Mouse (Mus musculus): Measurements from ENCODE around the gene Spg11. TPM values are rescaled to one million over a fixed set of nuclear protein-coding genes. Genes with fewer than 3 reads are reported as not detected.

The Spg11 gene
- polyA plus RNA-seq, 1 experiment = 14.0 TPM

DNA sequence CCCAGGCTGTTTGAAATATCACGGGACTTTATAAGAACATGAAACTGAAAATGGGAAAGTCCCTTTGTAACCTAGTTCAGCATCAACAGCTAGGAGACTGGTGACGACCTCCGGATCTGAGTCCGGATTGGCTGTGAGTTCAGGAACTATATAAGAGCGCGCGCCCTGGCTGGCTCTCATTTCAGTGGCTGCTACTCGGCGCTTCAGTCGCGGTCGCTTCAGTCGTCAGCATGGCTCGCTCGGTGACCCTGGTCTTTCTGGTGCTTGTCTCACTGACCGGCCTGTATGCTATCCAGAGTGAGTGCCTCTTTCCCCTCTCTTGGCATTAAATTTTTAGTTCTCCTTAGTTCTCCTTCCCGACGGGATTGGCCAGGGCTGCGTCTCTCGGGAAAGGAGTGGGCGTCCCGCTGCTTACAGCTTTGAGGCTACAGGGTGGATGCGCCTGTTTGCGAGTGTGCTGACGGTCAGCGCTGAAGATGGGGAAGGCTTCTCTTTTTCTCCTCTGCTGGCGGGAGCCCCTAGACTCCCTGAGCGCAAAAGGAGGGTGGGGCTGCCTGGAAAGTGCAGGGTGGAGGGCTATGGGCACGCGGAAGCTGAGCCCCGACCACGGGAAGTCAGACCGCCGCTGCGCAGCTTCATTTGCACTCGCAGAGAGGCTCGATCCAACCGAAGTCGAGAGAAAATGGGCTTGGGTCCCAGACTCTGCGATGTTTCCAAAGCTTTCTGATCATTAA, 29.5 kb upstream of the Spg11 start, which contains the start of gene B2m:
Gene B2m, plus strand, starts transcription at position 179 of the 734 bp plus-strand sequence.
- Histone ChIP-seq H3K4me3 (ENCODE audit: control insufficient read depth, insufficient read depth, low read length) (peak within 1 kb of the TSS; percentile 99), H3K36me3 (ENCODE audit: control insufficient read depth, insufficient read depth, low read length) (peaks cover 14% of the 10 kb centered on the region), H3K27me3 (ENCODE audit: control insufficient read depth, insufficient read depth, low read length) (no peaks in the 10 kb centered on the region), H3K27ac (ENCODE audit: control insufficient read depth, insufficient read depth, low read length) (peak within 1 kb of the TSS; percentile 75), H3K4me1 (replicated peaks; ENCODE audit: control insufficient read depth, insufficient read depth, low read length) (peaks cover 13% of the 10 kb centered on the region)
- DNase-seq = peak; percentile 91
- under 1% methylated on average over 40 of the region's 40 CpGs for WGBS
- TF ChIP-seq CTCF (IDR thresholded peaks at IDR 0.05; ENCODE audit: borderline replicate concordance, control insufficient read depth, extremely low read depth, insufficient read depth, low read length, poor library complexity) (0 out of 2 replicates have a peak, but pooled peaks have one; percentile 13), POLR2A (IDR thresholded peaks at IDR 0.05; ENCODE audit: control insufficient read depth, extremely low read depth, insufficient read depth, low read length, poor library complexity) (peak; percentile 98)

DNA sequence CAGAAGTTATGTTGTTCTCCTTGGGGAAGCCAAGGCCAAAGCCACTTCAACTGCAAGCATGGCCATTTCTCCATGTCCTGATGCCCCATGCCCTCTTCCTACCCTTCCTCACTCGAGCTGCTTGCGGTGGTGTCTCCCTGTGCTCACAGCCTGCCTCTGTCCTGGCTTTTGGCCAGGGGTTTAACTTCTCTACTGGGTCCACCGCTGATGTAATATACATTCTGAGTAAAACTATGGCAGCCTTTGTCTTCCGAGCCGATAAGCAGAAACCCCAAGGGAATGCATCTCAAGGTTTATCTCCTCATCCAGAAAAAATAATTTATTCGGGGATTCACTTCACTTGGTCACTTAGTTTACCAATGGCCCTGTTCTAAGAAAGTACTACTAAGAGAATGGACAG, 28.5 kb upstream of the Spg11 start:
- Histone ChIP-seq H3K36me3 (ENCODE audit: control insufficient read depth, insufficient read depth, low read length) (peaks cover 7% of the 10 kb centered on the region), H3K27me3 (ENCODE audit: control insufficient read depth, insufficient read depth, low read length) (no peaks in the 10 kb centered on the region), H3K4me3 (ENCODE audit: control insufficient read depth, insufficient read depth, low read length) (no peak overlapping the region), H3K4me1 (replicated peaks; ENCODE audit: control insufficient read depth, insufficient read depth, low read length) (peaks cover 13% of the 10 kb centered on the region), H3K27ac (ENCODE audit: control insufficient read depth, insufficient read depth, low read length) (peak overlapping the region; percentile 8; the same call in 1 of the 2 replicates)
- TF ChIP-seq POLR2A (IDR thresholded peaks at IDR 0.05; ENCODE audit: control insufficient read depth, extremely low read depth, insufficient read depth, low read length, poor library complexity) (no peak), CTCF (IDR thresholded peaks at IDR 0.05; ENCODE audit: borderline replicate concordance, control insufficient read depth, extremely low read depth, insufficient read depth, low read length, poor library complexity) (no peak)
- WGBS = 53% methylated on average over 6 of the region's 6 CpGs
- no peak for DNase-seq

DNA sequence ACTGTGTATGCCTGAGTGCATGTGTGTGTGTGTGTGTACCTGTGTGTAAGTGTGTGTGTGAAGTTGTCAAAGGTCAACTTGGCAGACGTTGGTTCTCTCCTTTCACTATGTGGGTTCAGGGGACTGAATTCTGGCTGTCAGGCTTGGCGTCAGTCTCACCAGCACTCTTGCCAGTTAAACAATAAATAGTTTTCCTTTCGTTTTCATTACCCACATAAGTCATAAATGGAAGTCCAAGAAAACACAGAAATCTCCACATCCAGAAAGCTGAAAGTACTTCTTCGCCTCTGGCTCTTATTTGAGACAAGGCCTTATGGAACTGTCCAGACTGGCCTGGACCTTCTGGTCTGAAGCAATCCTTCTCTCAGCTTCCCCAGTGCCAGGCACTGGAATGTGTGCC, 27.6 kb upstream of the Spg11 start:
- Histone ChIP-seq H3K4me3 (ENCODE audit: control insufficient read depth, insufficient read depth, low read length) (no peak overlapping the region), H3K27me3 (ENCODE audit: control insufficient read depth, insufficient read depth, low read length) (no peaks in the 10 kb centered on the region), H3K4me1 (replicated peaks; ENCODE audit: control insufficient read depth, insufficient read depth, low read length) (peaks cover 13% of the 10 kb centered on the region), H3K36me3 (ENCODE audit: control insufficient read depth, insufficient read depth, low read length) (no peaks in the 10 kb centered on the region), H3K27ac (ENCODE audit: control insufficient read depth, insufficient read depth, low read length) (no peak overlapping the region)
- no peak for DNase-seq
- WGBS = 18% methylated on average over 4 of the region's 4 CpGs
- TF ChIP-seq POLR2A (IDR thresholded peaks at IDR 0.05; ENCODE audit: control insufficient read depth, extremely low read depth, insufficient read depth, low read length, poor library complexity) (no peak), CTCF (IDR thresholded peaks at IDR 0.05; ENCODE audit: borderline replicate concordance, control insufficient read depth, extremely low read depth, insufficient read depth, low read length, poor library complexity) (no peak)

DNA sequence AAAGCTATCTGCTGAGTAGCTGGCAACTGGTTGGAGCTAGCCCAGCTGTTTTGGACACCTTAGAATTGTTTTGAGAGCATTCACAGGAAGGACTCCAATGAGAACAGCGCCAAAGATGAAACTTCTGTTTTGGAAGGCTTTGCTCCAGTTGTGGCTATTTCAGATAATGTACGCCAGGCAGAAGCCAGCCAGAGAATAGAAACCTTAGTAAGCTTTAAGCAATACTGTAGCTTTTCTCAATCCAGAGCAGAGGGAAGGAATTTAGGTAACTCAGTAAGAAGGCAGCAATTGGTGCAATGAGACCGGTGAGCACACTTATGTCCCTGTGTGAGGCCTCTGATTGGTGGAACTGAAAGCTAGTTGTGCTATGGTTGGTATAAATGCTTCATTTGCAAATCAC, 24.9 kb upstream of the Spg11 start:
- no peak overlapping the region for H3K27ac ChIP-seq (ENCODE audit: control insufficient read depth, insufficient read depth, low read length)
- WGBS = 96% methylated on average over 3 of the region's 3 CpGs
- H3K4me3 ChIP-seq (ENCODE audit: control insufficient read depth, insufficient read depth, low read length) = no peak overlapping the region
- TF ChIP-seq POLR2A (IDR thresholded peaks at IDR 0.05; ENCODE audit: control insufficient read depth, extremely low read depth, insufficient read depth, low read length, poor library complexity) (no peak), CTCF (IDR thresholded peaks at IDR 0.05; ENCODE audit: borderline replicate concordance, control insufficient read depth, extremely low read depth, insufficient read depth, low read length, poor library complexity) (no peak)
- H3K36me3 ChIP-seq (ENCODE audit: control insufficient read depth, insufficient read depth, low read length) = no peaks in the 10 kb centered on the region
- no peaks in the 10 kb centered on the region for H3K27me3 ChIP-seq (ENCODE audit: control insufficient read depth, insufficient read depth, low read length)
- no peak for DNase-seq
- H3K4me1 ChIP-seq (replicated peaks; ENCODE audit: control insufficient read depth, insufficient read depth, low read length) = peaks cover 3% of the 10 kb centered on the region

DNA sequence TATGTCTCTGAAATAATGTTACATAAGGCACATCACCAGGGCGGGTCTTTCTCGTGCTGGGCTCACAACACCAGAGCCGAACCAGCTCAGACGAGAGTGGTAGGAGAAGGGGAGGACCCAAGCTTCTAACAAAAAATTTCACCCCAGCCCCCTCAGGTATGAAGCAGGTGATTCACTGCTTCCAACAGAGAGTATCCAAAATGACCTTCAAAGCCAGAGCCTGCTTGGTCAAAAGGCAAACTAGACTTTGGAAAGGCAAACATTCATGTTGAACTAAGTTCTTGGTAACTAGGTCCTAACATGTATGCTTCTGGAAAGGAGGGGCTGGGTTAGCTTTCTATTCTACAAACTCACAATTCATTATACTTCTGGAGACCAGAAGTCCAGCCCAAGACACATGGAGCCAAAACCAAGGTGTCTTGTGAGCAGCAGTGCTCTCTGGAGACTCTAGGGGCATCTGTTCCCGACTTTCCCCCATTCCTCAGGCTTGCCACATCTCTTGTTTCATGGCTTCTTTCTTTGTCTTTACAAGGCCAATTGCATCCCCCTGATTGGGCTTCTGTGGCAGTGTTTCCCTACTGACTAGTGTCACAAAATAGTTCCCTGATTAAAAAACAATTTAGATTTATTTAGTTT, 23.3 kb upstream of the Spg11 start:
- Histone ChIP-seq H3K27ac (ENCODE audit: control insufficient read depth, insufficient read depth, low read length) (no peak overlapping the region), H3K4me1 (replicated peaks; ENCODE audit: control insufficient read depth, insufficient read depth, low read length) (no peaks in the 10 kb centered on the region), H3K36me3 (ENCODE audit: control insufficient read depth, insufficient read depth, low read length) (no peaks in the 10 kb centered on the region), H3K27me3 (ENCODE audit: control insufficient read depth, insufficient read depth, low read length) (no peaks in the 10 kb centered on the region), H3K4me3 (ENCODE audit: control insufficient read depth, insufficient read depth, low read length) (no peak overlapping the region)
- no peak for TF ChIP-seq CTCF (IDR thresholded peaks at IDR 0.05; ENCODE audit: borderline replicate concordance, control insufficient read depth, extremely low read depth, insufficient read depth, low read length, poor library complexity)
- 81% methylated on average over 5 of the region's 5 CpGs for WGBS
- DNase-seq = no peak

DNA sequence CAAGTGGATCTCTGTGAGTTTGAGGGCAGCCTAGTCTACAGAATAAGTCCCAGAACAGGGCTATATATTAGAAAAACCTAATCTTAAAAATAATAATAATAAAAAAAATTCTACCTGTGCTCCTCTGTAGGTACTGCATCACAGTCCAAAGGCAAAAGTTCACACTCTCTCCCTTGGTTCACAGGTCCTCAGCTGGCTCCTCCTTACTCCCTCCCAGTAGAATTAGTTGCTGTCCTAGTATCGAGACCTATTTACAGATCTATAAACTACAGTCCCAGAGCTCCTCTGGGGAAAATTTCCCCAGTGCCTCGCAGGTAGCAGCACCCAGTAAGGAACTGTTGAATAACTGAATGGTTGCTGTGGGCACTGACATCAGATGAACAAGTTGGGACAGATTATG, 22.6 kb upstream of the Spg11 start:
- DNase-seq = no peak
- TF ChIP-seq POLR2A (IDR thresholded peaks at IDR 0.05; ENCODE audit: control insufficient read depth, extremely low read depth, insufficient read depth, low read length, poor library complexity) (no peak), CTCF (IDR thresholded peaks at IDR 0.05; ENCODE audit: borderline replicate concordance, control insufficient read depth, extremely low read depth, insufficient read depth, low read length, poor library complexity) (no peak)

More for the DNA sequence above, 22.6 kb upstream of the Spg11 start:
- H3K4me1 ChIP-seq (replicated peaks; ENCODE audit: control insufficient read depth, insufficient read depth, low read length) = no peaks in the 10 kb centered on the region
- H3K36me3 ChIP-seq (ENCODE audit: control insufficient read depth, insufficient read depth, low read length) = no peaks in the 10 kb centered on the region
- no peaks in the 10 kb centered on the region for H3K27me3 ChIP-seq (ENCODE audit: control insufficient read depth, insufficient read depth, low read length)
- no peak overlapping the region for H3K4me3 ChIP-seq (ENCODE audit: control insufficient read depth, insufficient read depth, low read length)
- H3K27ac ChIP-seq (ENCODE audit: control insufficient read depth, insufficient read depth, low read length) = no peak overlapping the region
- WGBS = 94% methylated on average over 2 of the region's 2 CpGs

Measured in thymus, adult 2 months (tissue).